Mouse (Mus musculus) hindbrain, embryonic 12.5 days (tissue): Measurements from ENCODE around the gene Serinc2. TPM values are rescaled to one million over a fixed set of nuclear protein-coding genes. Genes with fewer than 3 reads are reported as not detected.
A peak's percentile ranks its signal among the peaks of the same experiment; 100 is the strongest.

Experiments
- ATAC-seq: fragments of 200-750 bp; cut with Nextera tagmentation; 2 replicates; pipeline ENCODE4 v1.8.0; 2017; ENCODE audit warnings: moderate TSS enrichment; ENCODE audit not compliant: low FRiP score
- H3K27ac ChIP-seq: fragments of 300-500 bp; sonication (generic); 2 replicates; pipeline ENCODE4 v1.5.1; 2016; ENCODE audit warnings: mild to moderate bottlenecking
- H3K27me3 ChIP-seq: fragments of 300-500 bp; sonication (generic); 2 replicates; pipeline ENCODE4 v1.6.1; 2016; ENCODE audit warnings: mild to moderate bottlenecking
- H3K36me3 ChIP-seq: fragments of 300-500 bp; sonication (generic); 2 replicates; pipeline ENCODE4 v1.6.1; 2016; ENCODE audit warnings: mild to moderate bottlenecking
- H3K4me1 ChIP-seq: fragments of 300-500 bp; sonication (generic); 2 replicates; pipeline ENCODE4 v1.6.1; 2016
- H3K4me2 ChIP-seq: fragments of 300-500 bp; sonication (generic); replicated peaks from 2 replicates; pipeline ENCODE4 v1.6.1; 2016; ENCODE audit warnings: mild to moderate bottlenecking
- H3K4me3 ChIP-seq: fragments of 300-500 bp; sonication (generic); 2 replicates; pipeline ENCODE4 v1.5.1; 2016; ENCODE audit warnings: mild to moderate bottlenecking
- H3K9ac ChIP-seq: fragments of 300-500 bp; sonication (generic); 2 replicates; pipeline ENCODE4 v1.6.1; 2016; ENCODE audit warnings: mild to moderate bottlenecking, moderate library complexity
- H3K9me3 ChIP-seq: fragments of 300-500 bp; sonication (generic); replicated peaks from 2 replicates; pipeline ENCODE4 v1.6.1; 2016; ENCODE audit warnings: mild to moderate bottlenecking
- WGBS: fragments of 180-500 bp; shearing (Covaris S2); methylation state at CpG from one replicate; pipeline ENCODE4 v1.1.7; 2016; 5-methylcytosine and 5-hydroxymethylcytosine counted together
- polyA plus RNA-seq: library from polyadenylated mRNA; unstranded; fragments of >200 nt; fragmentation: Nextera tagmentation; extraction: Ambion mirVana; gene quantifications from 2 replicates; pipeline ENCODE4 v1.2.1, GENCODE M21; 2016

Gene Serinc2
- polyA plus RNA-seq, 1 experiment from 2014 or later: 85.2 TPM

GRCm38 (mm10) chr4:130273698-130274345 lies 5.2 kb downstream of the Serinc2 start:
- WGBS: 8% methylated on average over 11 of the region's 12 CpGs
- peak; percentile 64 for ATAC-seq
- Histone ChIP-seq H3K9ac (peak overlapping the region; percentile 98), H3K9me3 (no peaks in the 10 kb centered on the region), H3K4me3 (peak overlapping the region; percentile 78), H3K4me2 (peak overlapping the region; percentile 64), H3K27ac (peak overlapping the region; percentile 98), H3K4me1 (peaks cover 19% of the 10 kb centered on the region), H3K27me3 (peaks cover 16% of the 10 kb centered on the region; the same call in 1 of the 2 replicates), H3K36me3 (no peaks in the 10 kb centered on the region; the same call in 1 of the 2 replicates)

GRCm38 (mm10) chr4:130270611-130271347 lies 8.2 kb downstream of the Serinc2 start:
- H3K4me1 ChIP-seq: peaks cover 28% of the 10 kb centered on the region
- H3K9me3 ChIP-seq: no peaks in the 10 kb centered on the region
- H3K27me3 ChIP-seq: no peaks in the 10 kb centered on the region
- WGBS: 89% methylated on average over 6 of the region's 6 CpGs
- no peak for ATAC-seq
- no peak overlapping the region for H3K4me3 ChIP-seq
- no peaks in the 10 kb centered on the region; the same call in 1 of the 2 replicates for H3K36me3 ChIP-seq
- H3K9ac ChIP-seq: no peak overlapping the region
- H3K27ac ChIP-seq: no peak overlapping the region
- no peak overlapping the region for H3K4me2 ChIP-seq

- peaks cover 28% of the 10 kb centered on the region for H3K4me1 ChIP-seq
- no peak overlapping the region for H3K4me2 ChIP-seq
- ATAC-seq: no peak
- no peaks in the 10 kb centered on the region for H3K9me3 ChIP-seq
- H3K9ac ChIP-seq: no peak overlapping the region
- no peak overlapping the region for H3K27ac ChIP-seq
- no peaks in the 10 kb centered on the region for H3K27me3 ChIP-seq
- 82% methylated on average over 8 of the region's 8 CpGs for WGBS
- no peak overlapping the region for H3K4me3 ChIP-seq
- no peaks in the 10 kb centered on the region; the same call in 1 of the 2 replicates for H3K36me3 ChIP-seq
Observed at GRCm38 (mm10) chr4:130270089-130270488, 8.9 kb downstream of the Serinc2 start.

- ATAC-seq: no peak
- no peaks in the 10 kb centered on the region; the same call in 1 of the 2 replicates for H3K36me3 ChIP-seq
- 91% methylated on average over 10 of the region's 10 CpGs for WGBS
- H3K9me3 ChIP-seq: no peaks in the 10 kb centered on the region
- no peak overlapping the region for H3K9ac ChIP-seq
- H3K27me3 ChIP-seq: no peaks in the 10 kb centered on the region
- H3K27ac ChIP-seq: no peak overlapping the region
- H3K4me2 ChIP-seq: no peak overlapping the region
- H3K4me1 ChIP-seq: peaks cover 41% of the 10 kb centered on the region
- H3K4me3 ChIP-seq: no peak overlapping the region
Observed at GRCm38 (mm10) chr4:130268736-130269135, 10.3 kb downstream of the Serinc2 start.

- Histone ChIP-seq H3K4me2 (no peak overlapping the region), H3K27ac (no peak overlapping the region), H3K9ac (no peak overlapping the region), H3K27me3 (no peaks in the 10 kb centered on the region), H3K4me1 (peaks cover 29% of the 10 kb centered on the region), H3K4me3 (no peak overlapping the region), H3K9me3 (no peaks in the 10 kb centered on the region), H3K36me3 (peaks cover 13% of the 10 kb centered on the region)
- WGBS: 79% methylated on average over 7 of the region's 7 CpGs
- no peak for ATAC-seq
Observed at GRCm38 (mm10) chr4:130267069-130267468, 11.9 kb downstream of the Serinc2 start.

GRCm38 (mm10) chr4:130266601-130267000 lies 12.4 kb downstream of the Serinc2 start:
- ATAC-seq: no peak
- 64% methylated on average over 9 of the region's 9 CpGs for WGBS

GRCm38 (mm10) chr4:130264698-130265349 lies 14.2 kb downstream of the Serinc2 start:
- Histone ChIP-seq H3K27me3 (no peaks in the 10 kb centered on the region), H3K4me3 (no peak overlapping the region), H3K9me3 (no peaks in the 10 kb centered on the region), H3K4me2 (peak overlapping the region; percentile 13; the same call in 1 of the 2 replicates), H3K4me1 (peaks cover 29% of the 10 kb centered on the region), H3K36me3 (peaks cover 31% of the 10 kb centered on the region), H3K9ac (0 out of 2 replicates have a peak overlapping the region, but pooled peaks have one; percentile 32), H3K27ac (no peak overlapping the region)
- peak; percentile 39; the same call in 1 of the 2 replicates for ATAC-seq
- WGBS: 21% methylated on average over 24 of the region's 24 CpGs

More at GRCm38 (mm10) chr4:130266601-130267000, 12.4 kb downstream of the Serinc2 start:
- Histone ChIP-seq H3K27me3 (no peaks in the 10 kb centered on the region), H3K27ac (no peak overlapping the region), H3K9me3 (no peaks in the 10 kb centered on the region), H3K36me3 (peaks cover 18% of the 10 kb centered on the region), H3K9ac (no peak overlapping the region), H3K4me1 (peaks cover 29% of the 10 kb centered on the region), H3K4me3 (no peak overlapping the region), H3K4me2 (no peak overlapping the region)

- H3K27me3 ChIP-seq: no peaks in the 10 kb centered on the region
- H3K4me2 ChIP-seq: 0 out of 2 replicates have a peak overlapping the region, but pooled peaks have one; percentile 13
- H3K9ac ChIP-seq: 0 out of 2 replicates have a peak overlapping the region, but pooled peaks have one; percentile 32
- H3K36me3 ChIP-seq: peaks cover 38% of the 10 kb centered on the region
- peaks cover 29% of the 10 kb centered on the region for H3K4me1 ChIP-seq
- no peak overlapping the region for H3K4me3 ChIP-seq
- H3K9me3 ChIP-seq: no peaks in the 10 kb centered on the region
- peak overlapping the region; percentile 44; the same call in 1 of the 2 replicates for H3K27ac ChIP-seq
- ATAC-seq: peak; percentile 44; the same call in 1 of the 2 replicates
- 13% methylated on average over 11 of the region's 11 CpGs for WGBS
Observed at GRCm38 (mm10) chr4:130264131-130264530, 14.9 kb downstream of the Serinc2 start.

GRCm38 (mm10) chr4:130260406-130260805 lies 18.6 kb downstream of the Serinc2 start:
- H3K4me3 ChIP-seq: no peak overlapping the region
- peaks cover 17% of the 10 kb centered on the region for H3K4me1 ChIP-seq
- no peak overlapping the region for H3K9ac ChIP-seq
- WGBS: 30% methylated on average over 5 of the region's 5 CpGs
- no peak for ATAC-seq
- no peaks in the 10 kb centered on the region for H3K27me3 ChIP-seq
- no peak overlapping the region for H3K4me2 ChIP-seq
- H3K36me3 ChIP-seq: peaks cover 72% of the 10 kb centered on the region
- H3K27ac ChIP-seq: no peak overlapping the region
- no peaks in the 10 kb centered on the region for H3K9me3 ChIP-seq

- Histone ChIP-seq H3K4me2 (no peak overlapping the region), H3K4me3 (no peak overlapping the region), H3K9ac (no peak overlapping the region), H3K4me1 (no peaks in the 10 kb centered on the region), H3K36me3 (peaks cover 61% of the 10 kb centered on the region), H3K27me3 (no peaks in the 10 kb centered on the region), H3K9me3 (no peaks in the 10 kb centered on the region), H3K27ac (no peak overlapping the region)
- 64% methylated on average over 8 of the region's 8 CpGs for WGBS
- ATAC-seq: 0 out of 2 replicates have a peak, but pooled peaks have one; percentile 38
Observed at GRCm38 (mm10) chr4:130252441-130253157, 26.4 kb downstream of the Serinc2 start.

GRCm38 (mm10) chr4:130251763-130252162 lies 27.2 kb downstream of the Serinc2 start:
- 38% methylated on average over 3 of the region's 3 CpGs for WGBS
- peaks cover 55% of the 10 kb centered on the region for H3K36me3 ChIP-seq

More at GRCm38 (mm10) chr4:130251763-130252162, 27.2 kb downstream of the Serinc2 start:
- no peak for ATAC-seq
- Histone ChIP-seq H3K9me3 (no peaks in the 10 kb centered on the region), H3K9ac (no peak overlapping the region), H3K4me3 (no peak overlapping the region), H3K4me1 (no peaks in the 10 kb centered on the region), H3K27me3 (no peaks in the 10 kb centered on the region), H3K27ac (no peak overlapping the region), H3K4me2 (no peak overlapping the region)
